In the genomic region with DNA sequence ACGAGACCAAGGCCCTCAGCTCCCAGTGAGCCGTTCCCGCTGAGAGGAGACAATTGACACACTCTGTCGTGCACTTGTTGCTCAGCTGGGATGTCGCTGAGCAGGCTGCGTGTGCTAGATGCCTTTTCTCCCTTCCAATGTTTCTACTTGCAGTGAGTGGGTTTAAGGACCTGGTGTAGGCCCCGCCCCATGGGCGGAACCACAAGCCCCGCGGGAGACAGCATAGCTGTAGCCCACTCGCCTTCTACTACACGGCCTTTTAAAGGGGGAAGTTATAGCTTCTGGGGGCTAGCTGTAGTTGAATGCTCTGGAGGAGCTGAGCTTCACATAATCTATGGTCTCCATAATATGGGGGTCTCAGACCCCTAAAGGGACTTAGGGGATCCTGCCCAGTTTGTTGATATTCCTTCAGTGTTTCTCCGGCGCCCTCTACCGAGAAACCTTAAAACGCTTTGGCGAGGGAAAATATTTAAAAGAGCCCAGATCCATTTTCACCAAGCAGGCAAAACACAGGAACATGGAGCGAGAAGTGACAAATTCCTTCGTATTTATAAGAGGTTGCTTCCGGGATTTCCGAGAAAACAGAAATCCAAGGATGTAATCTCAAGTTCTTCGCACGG, we compare ENCODE assay signal across 8 mouse cellular contexts. TPM values are rescaled to one million over a fixed set of nuclear protein-coding genes. Genes with fewer than 3 reads are reported as not detected.
DNase-seq lines count a peak whose midpoint lies in the region; ATAC-seq lines count a peak whose summit lies in the region.
"Had no signal": no experiment of that assay in that cellular context is flagged by ENCODE, and none has a peak within 500 bp of the region (broad histone marks: within the 10 kb centered on the region; RNA-seq: fewer than 3 reads in every experiment).

No protein-coding gene starts in this region.

- ATAC-seq in megakaryocyte, adult 5-6 weeks (ENCODE audit: poor library complexity, severe bottlenecking) = no peak
- ATAC-seq in forebrain, embryonic 14.5 days = no peak
- ATAC-seq in intestine, embryonic 15.5 days = no peak; the same call in 1 of the 2 replicates
- ATAC-seq in lung, embryonic 15.5 days (ENCODE audit: borderline replicate concordance, extremely low read depth, low FRiP score, low TSS enrichment) = no peak
- no peak for ATAC-seq in stomach, embryonic 16.5 days (ENCODE audit: insufficient read depth, low FRiP score)

- H3K9ac ChIP-seq in forebrain, embryonic 14.5 days (ENCODE audit: low read length) = 0 out of 2 replicates have a peak overlapping the region, but pooled peaks have one; percentile 40
- 0 out of 2 replicates have a peak overlapping the region, but pooled peaks have one; percentile 6 for H3K9ac ChIP-seq in intestine, embryonic 15.5 days
- peak overlapping the region; percentile 48 for H3K9ac ChIP-seq in lung, embryonic 15.5 days
- H3K9ac ChIP-seq in stomach, embryonic 16.5 days (ENCODE audit: low read length) = peak overlapping the region; percentile 47

- DNase-seq in adrenal gland, postnatal 36 days = peak; percentile 46 to 74
- DNase-seq in forebrain, embryonic 14.5 days (ENCODE audit: low spot score) = peak; percentile 65

- WGBS in forebrain, embryonic 14.5 days = 16% methylated on average over 23 of the region's 23 CpGs
- 12% methylated on average over 23 of the region's 23 CpGs for WGBS in intestine, embryonic 15.5 days
- 9% methylated on average over 23 of the region's 23 CpGs for WGBS in lung, embryonic 15.5 days
- 12% methylated on average over 23 of the region's 23 CpGs for WGBS in stomach, embryonic 16.5 days

- H3K27me3 ChIP-seq in megakaryocyte, embryonic 14.5 days (replicated peaks) = no peaks in the 10 kb centered on the region
- H3K27me3 ChIP-seq in forebrain, embryonic 14.5 days (replicated peaks; ENCODE audit: control insufficient read depth, insufficient read depth, low read length) = no peaks in the 10 kb centered on the region
- H3K27me3 ChIP-seq in intestine, embryonic 15.5 days (replicated peaks) = no peaks in the 10 kb centered on the region
- no peaks in the 10 kb centered on the region for H3K27me3 ChIP-seq in lung, embryonic 15.5 days
- no peaks in the 10 kb centered on the region; the same call in 1 of the 2 replicates for H3K27me3 ChIP-seq in stomach, embryonic 16.5 days (ENCODE audit: control insufficient read depth, insufficient read depth, low read length)

- H3K9me3 ChIP-seq in megakaryocyte, embryonic 14.5 days = no peaks in the 10 kb centered on the region
- no peaks in the 10 kb centered on the region for H3K9me3 ChIP-seq in forebrain, embryonic 14.5 days (replicated peaks; ENCODE audit: control insufficient read depth, low read length)
- H3K9me3 ChIP-seq in intestine, embryonic 15.5 days = no peaks in the 10 kb centered on the region
- no peaks in the 10 kb centered on the region for H3K9me3 ChIP-seq in lung, embryonic 15.5 days
- H3K9me3 ChIP-seq in stomach, embryonic 16.5 days (replicated peaks; ENCODE audit: control insufficient read depth, low read length) = no peaks in the 10 kb centered on the region

- H3K27ac ChIP-seq in forebrain, embryonic 14.5 days (ENCODE audit: low read depth, low read length) = no peak overlapping the region
- H3K27ac ChIP-seq in intestine, embryonic 15.5 days = no peak overlapping the region
- peak overlapping the region; percentile 68 for H3K27ac ChIP-seq in lung, embryonic 15.5 days
- H3K27ac ChIP-seq in stomach, embryonic 16.5 days (ENCODE audit: low read length) = peak overlapping the region; percentile 30; the same call in 1 of the 2 replicates

- peaks cover 66% of the 10 kb centered on the region for H3K4me1 ChIP-seq in megakaryocyte, embryonic 14.5 days
- peaks cover 2% of the 10 kb centered on the region; the same call in 1 of the 2 replicates for H3K4me1 ChIP-seq in forebrain, embryonic 14.5 days (ENCODE audit: control insufficient read depth, insufficient read depth, low read length)
- peaks cover 33% of the 10 kb centered on the region for H3K4me1 ChIP-seq in intestine, embryonic 15.5 days (replicated peaks)
- peaks cover 42% of the 10 kb centered on the region for H3K4me1 ChIP-seq in lung, embryonic 15.5 days
- peaks cover 28% of the 10 kb centered on the region for H3K4me1 ChIP-seq in stomach, embryonic 16.5 days (ENCODE audit: control insufficient read depth, insufficient read depth, low read length)

- peak overlapping the region; percentile 87 for H3K4me3 ChIP-seq in megakaryocyte, embryonic 14.5 days (replicated peaks)
- H3K4me3 ChIP-seq in forebrain, embryonic 14.5 days (ENCODE audit: low read depth, low read length) = peak overlapping the region; percentile 27
- peak overlapping the region; percentile 34 for H3K4me3 ChIP-seq in intestine, embryonic 15.5 days (replicated peaks)
- H3K4me3 ChIP-seq in lung, embryonic 15.5 days = peak overlapping the region; percentile 47
- peak overlapping the region; percentile 44 for H3K4me3 ChIP-seq in stomach, embryonic 16.5 days (replicated peaks; ENCODE audit: low read length)

- H3K36me3 ChIP-seq in megakaryocyte, embryonic 14.5 days (replicated peaks; ENCODE audit: low read length) = peaks cover 58% of the 10 kb centered on the region
- H3K36me3 ChIP-seq in forebrain, embryonic 14.5 days (ENCODE audit: control insufficient read depth, insufficient read depth, low read length) = peaks cover 6% of the 10 kb centered on the region; the same call in 1 of the 2 replicates
- peaks cover 4% of the 10 kb centered on the region for H3K36me3 ChIP-seq in intestine, embryonic 15.5 days
- peaks cover 14% of the 10 kb centered on the region for H3K36me3 ChIP-seq in lung, embryonic 15.5 days
- H3K36me3 ChIP-seq in stomach, embryonic 16.5 days (ENCODE audit: control insufficient read depth, insufficient read depth, low read length) = no peaks in the 10 kb centered on the region

- peak overlapping the region; percentile 52 for H3K4me2 ChIP-seq in forebrain, embryonic 14.5 days (ENCODE audit: low read length)
- peak overlapping the region; percentile 66 for H3K4me2 ChIP-seq in intestine, embryonic 15.5 days (replicated peaks)
- H3K4me2 ChIP-seq in lung, embryonic 15.5 days = peak overlapping the region; percentile 72
- H3K4me2 ChIP-seq in stomach, embryonic 16.5 days (ENCODE audit: low read depth, low read length) = peak overlapping the region; percentile 50

RNA-seq across cellular contexts. Expression of a gene that starts 10.8 kb away (rescaled TPM):
- polyA plus RNA-seq in megakaryocyte, embryonic 14.5 days (2012; ENCODE audit: insufficient read depth, low replicate concordance) = 11.0 and 12.2 TPM in 2 replicates
- total RNA-seq in megakaryocyte, adult 5-6 weeks (2015) = not detected in 2 replicates
- total RNA-seq in megakaryocyte, adult 5-6 weeks (2017) = not detected in 2 replicates
- 10 to 100 TPM; 49.4 to 50.0 TPM for total RNA-seq in adrenal gland, postnatal 36 days (2021)
- polyA plus RNA-seq in forebrain, embryonic 14.5 days (2014; fragmentation: Nextera tagmentation; extraction: Ambion mirVana) = 60.3 and 65.9 TPM in 2 replicates
- polyA plus RNA-seq in intestine, embryonic 15.5 days (2015; fragmentation: Nextera tagmentation; extraction: Ambion mirVana) = 19.2 and 19.6 TPM in 2 replicates
- polyA plus RNA-seq in lung, embryonic 15.5 days (2015; fragmentation: Nextera tagmentation; extraction: Ambion mirVana) = 53.6 and 60.6 TPM in 2 replicates
- polyA plus RNA-seq in stomach, embryonic 16.5 days (2015; fragmentation: Nextera tagmentation; extraction: Ambion mirVana) = 27.4 and 60.2 TPM in 2 replicates

RNA-seq across cellular contexts. Expression of a gene that starts 11.2 kb away (rescaled TPM):
- polyA plus RNA-seq in megakaryocyte, embryonic 14.5 days (2012; ENCODE audit: insufficient read depth, low replicate concordance) = 36.4 and 40.9 TPM in 2 replicates
- 8.2 and 8.6 TPM in 2 replicates for total RNA-seq in megakaryocyte, adult 5-6 weeks (2015)
- 13.1 and 13.3 TPM in 2 replicates for total RNA-seq in megakaryocyte, adult 5-6 weeks (2017)
- total RNA-seq in adrenal gland, postnatal 36 days (2021) = 10 to 100 TPM; 38.3 to 58.1 TPM
- 4.7 and 5.7 TPM in 2 replicates for polyA plus RNA-seq in forebrain, embryonic 14.5 days (2014; fragmentation: Nextera tagmentation; extraction: Ambion mirVana)
- polyA plus RNA-seq in intestine, embryonic 15.5 days (2015; fragmentation: Nextera tagmentation; extraction: Ambion mirVana) = 14.0 and 15.7 TPM in 2 replicates
- polyA plus RNA-seq in lung, embryonic 15.5 days (2015; fragmentation: Nextera tagmentation; extraction: Ambion mirVana) = 25.0 and 26.2 TPM in 2 replicates
- polyA plus RNA-seq in stomach, embryonic 16.5 days (2015; fragmentation: Nextera tagmentation; extraction: Ambion mirVana) = 17.1 and 18.5 TPM in 2 replicates

RNA-seq across cellular contexts. Expression of a gene that starts 23.8 kb away (rescaled TPM):
- polyA plus RNA-seq in megakaryocyte, embryonic 14.5 days (2012; ENCODE audit: insufficient read depth, low replicate concordance) = 16.3 and 18.9 TPM in 2 replicates
- total RNA-seq in megakaryocyte, adult 5-6 weeks (2015) = 5.8 and 9.2 TPM in 2 replicates
- total RNA-seq in megakaryocyte, adult 5-6 weeks (2017) = 8.6 and 12.1 TPM in 2 replicates
- total RNA-seq in adrenal gland, postnatal 36 days (2021) = 10 to 100 TPM in 1 of 2 experiments, 1 to 10 TPM in 1; 7.9 to 11.0 TPM
- polyA plus RNA-seq in forebrain, embryonic 14.5 days (2014; fragmentation: Nextera tagmentation; extraction: Ambion mirVana) = 18.7 and 21.4 TPM in 2 replicates
- polyA plus RNA-seq in intestine, embryonic 15.5 days (2015; fragmentation: Nextera tagmentation; extraction: Ambion mirVana) = 16.4 and 18.8 TPM in 2 replicates
- 25.9 and 26.1 TPM in 2 replicates for polyA plus RNA-seq in lung, embryonic 15.5 days (2015; fragmentation: Nextera tagmentation; extraction: Ambion mirVana)
- 19.8 and 22.9 TPM in 2 replicates for polyA plus RNA-seq in stomach, embryonic 16.5 days (2015; fragmentation: Nextera tagmentation; extraction: Ambion mirVana)

RNA-seq across cellular contexts. Expression of a gene that starts 35.2 kb away (rescaled TPM):
- polyA plus RNA-seq in megakaryocyte, embryonic 14.5 days (2012; ENCODE audit: insufficient read depth, low replicate concordance) = not detected in 2 replicates
- not detected in 2 replicates for total RNA-seq in megakaryocyte, adult 5-6 weeks (2015)
- total RNA-seq in megakaryocyte, adult 5-6 weeks (2017) = not detected in 2 replicates
- not detected for total RNA-seq in adrenal gland, postnatal 36 days (2021)
- 0.30 and 0.61 TPM in 2 replicates for polyA plus RNA-seq in forebrain, embryonic 14.5 days (2014; fragmentation: Nextera tagmentation; extraction: Ambion mirVana)
- polyA plus RNA-seq in intestine, embryonic 15.5 days (2015; fragmentation: Nextera tagmentation; extraction: Ambion mirVana) = not detected in 2 replicates
- polyA plus RNA-seq in lung, embryonic 15.5 days (2015; fragmentation: Nextera tagmentation; extraction: Ambion mirVana) = 0.29 TPM in 1 of 2 replicates, not detected in the other
- polyA plus RNA-seq in stomach, embryonic 16.5 days (2015; fragmentation: Nextera tagmentation; extraction: Ambion mirVana) = 0.10 and 0.15 TPM in 2 replicates
- total RNA-seq: gastrocnemius, postnatal 4 days had no signal

RNA-seq across cellular contexts. Expression of a gene that starts 35.7 kb away (rescaled TPM):
- polyA plus RNA-seq in megakaryocyte, embryonic 14.5 days (2012; ENCODE audit: insufficient read depth, low replicate concordance) = 90.6 and 227 TPM in 2 replicates
- 6.3 and 7.9 TPM in 2 replicates for total RNA-seq in megakaryocyte, adult 5-6 weeks (2015)
- 2.0 and 2.2 TPM in 2 replicates for total RNA-seq in megakaryocyte, adult 5-6 weeks (2017)
- 10 to 100 TPM; 96.0 to 97.8 TPM for total RNA-seq in adrenal gland, postnatal 36 days (2021)
- polyA plus RNA-seq in forebrain, embryonic 14.5 days (2014; fragmentation: Nextera tagmentation; extraction: Ambion mirVana) = 15.0 and 23.1 TPM in 2 replicates
- 62.6 and 63.2 TPM in 2 replicates for polyA plus RNA-seq in intestine, embryonic 15.5 days (2015; fragmentation: Nextera tagmentation; extraction: Ambion mirVana)
- 102 and 107 TPM in 2 replicates for polyA plus RNA-seq in lung, embryonic 15.5 days (2015; fragmentation: Nextera tagmentation; extraction: Ambion mirVana)
- polyA plus RNA-seq in stomach, embryonic 16.5 days (2015; fragmentation: Nextera tagmentation; extraction: Ambion mirVana) = 63.6 and 64.5 TPM in 2 replicates

Comparison
In these comparisons a context has a peak if more than half of its experiments do, and no peak if none do; other contexts are left out.
1. H3K4me3 ChIP-seq: peak in every context shown above with its lines; median percentile 87 in megakaryocyte, embryonic 14.5 days; 47 in lung, embryonic 15.5 days; 44 in stomach, embryonic 16.5 days; 34 in intestine, embryonic 15.5 days; 27 in forebrain, embryonic 14.5 days.
2. H3K27ac ChIP-seq: peak in lung, embryonic 15.5 days (single experiment) and stomach, embryonic 16.5 days (single experiment); none in forebrain, embryonic 14.5 days (single experiment) and intestine, embryonic 15.5 days (single experiment).
3. Peak in every context shown above with its lines, with median percentiles within 50 percentile points of each other: H3K4me2 ChIP-seq and H3K9ac ChIP-seq.